Mouse (Mus musculus) testis, adult 2 months (tissue): ENCODE measurements at regions not wholly inside any gene's neighbourhood (a gene's known extent, or its start where the extent isn't known, plus 50 kb on each side); places are given as distances from the start of the nearest gene placed in this dataset.

Source experiments
- CTCF ChIP-seq: fragments of 200-500 bp; IDR thresholded peaks from 2 replicates; pipeline ENCODE4 v1.5.1; 2012; ENCODE audit warnings: low read depth, mild to moderate bottlenecking, inconsistent platforms, low read length, moderate library complexity; ENCODE audit not compliant: control insufficient read depth, insufficient read depth, insufficient replicate concordance
- POLR2A ChIP-seq: fragments of 200-500 bp; IDR thresholded peaks from 2 replicates; pipeline ENCODE4 v1.6.1; 2012; ENCODE audit warnings: low read depth, mild to moderate bottlenecking, inconsistent platforms, low read length, moderate library complexity; ENCODE audit not compliant: control insufficient read depth

- no peak for TF ChIP-seq CTCF
- TF ChIP-seq POLR2A, result no peak
These were observed 110.8 kb upstream of the Syt6 start for GRCm38 (mm10) chr3:103464181-103464580.
